Mouse (Mus musculus) monocyte, adult 2 months (primary cell): Measurements from ENCODE around the gene Ccdc142.

Experiments used
- DNase-seq, 2 experiments: peaks; one replicate each; pipeline ENCODE4 v3.0.0; 2022; ENCODE audit warnings: low spot score in 2 of 2, low read depth in 1 of 2

The Ccdc142 gene

GRCm38 (mm10) chr6:83137576-83137950 lies 36.2 kb downstream of the Ccdc142 start:
- no peak for DNase-seq

- no peak for DNase-seq
Observed at GRCm38 (mm10) chr6:83138056-83138455, 36.7 kb downstream of the Ccdc142 start.

- no peak for DNase-seq
Observed at GRCm38 (mm10) chr6:83140044-83140443, 38.6 kb downstream of the Ccdc142 start.

GRCm38 (mm10) chr6:83141636-83142035 lies 40.2 kb downstream of the Ccdc142 start:
- no peak for DNase-seq

GRCm38 (mm10) chr6:83142211-83142731 lies 40.9 kb downstream of the Ccdc142 start:
- no peak for DNase-seq

GRCm38 (mm10) chr6:83142886-83143285 lies 41.5 kb downstream of the Ccdc142 start:
- no peak for DNase-seq

- DNase-seq = no peak
Observed at GRCm38 (mm10) chr6:83145209-83145608, 43.8 kb downstream of the Ccdc142 start.

- no peak for DNase-seq
Observed at GRCm38 (mm10) chr6:83145805-83146204, 44.4 kb downstream of the Ccdc142 start.

GRCm38 (mm10) chr6:83147280-83147679 lies 45.9 kb downstream of the Ccdc142 start:
- no peak for DNase-seq

GRCm38 (mm10) chr6:83151721-83152120 lies 50.3 kb downstream of the Ccdc142 start:
- DNase-seq = no peak

GRCm38 (mm10) chr6:83153038-83153437 lies 51.6 kb downstream of the Ccdc142 start:
- DNase-seq = no peak

GRCm38 (mm10) chr6:83153485-83153884 lies 52.1 kb downstream of the Ccdc142 start:
- DNase-seq = no peak

- no peak for DNase-seq
Observed at GRCm38 (mm10) chr6:83155552-83156238, 54.3 kb downstream of the Ccdc142 start.

GRCm38 (mm10) chr6:83156259-83156684 lies 54.9 kb downstream of the Ccdc142 start, which contains the start of the genes Wdr54 and 1700003E16Rik:
TSS of gene Wdr54 (minus strand) at chr6:83156397.
TSS of gene 1700003E16Rik (plus strand) at chr6:83156404.
- DNase-seq = peak in 1 of 2 experiments; percentile 8
